ENCODE assay signal across 8 mouse cellular contexts in genomic region chr11:68502902-68503629, GRCm38 (mm10). TPM values are rescaled to one million over a fixed set of nuclear protein-coding genes. Genes with fewer than 3 reads are reported as not detected.
DNase-seq lines count a peak whose midpoint lies in the region; ATAC-seq and TF ChIP-seq lines count a peak whose summit lies in the region.

TSS of gene Pik3r6 (plus strand) at chr11:68503019.

- 84% methylated on average over 8 of the region's 8 CpGs for WGBS in embryonic facial prominence, embryonic 10.5 days
- WGBS in lung, embryonic 16.5 days = 76% methylated on average over 8 of the region's 8 CpGs

- no peak within 1 kb of the TSS for H3K27ac ChIP-seq in ES-E14 (ENCODE audit: insufficient read depth, low read depth, low read length, poor library complexity, severe bottlenecking)
- H3K27ac ChIP-seq in embryonic facial prominence, embryonic 10.5 days (replicated peaks) = no peak within 1 kb of the TSS
- H3K27ac ChIP-seq in lung, embryonic 16.5 days (ENCODE audit: low read length) = 0 out of 2 replicates have a peak within 1 kb of the TSS, but pooled peaks have one; percentile 20

- H3K27me3 ChIP-seq in embryonic facial prominence, embryonic 10.5 days (replicated peaks; ENCODE audit: low read depth, poor library complexity, severe bottlenecking) = no peaks in the 10 kb centered on the region
- H3K27me3 ChIP-seq in lung, embryonic 16.5 days (ENCODE audit: control insufficient read depth, insufficient read depth, low read depth, low read length) = no peaks in the 10 kb centered on the region

- H3K36me3 ChIP-seq in ES-E14 (ENCODE audit: control insufficient read depth, insufficient read depth, low read length, poor library complexity, severe bottlenecking) = no peaks in the 10 kb centered on the region
- no peaks in the 10 kb centered on the region for H3K36me3 ChIP-seq in embryonic facial prominence, embryonic 10.5 days (replicated peaks)
- no peaks in the 10 kb centered on the region for H3K36me3 ChIP-seq in lung, embryonic 16.5 days (ENCODE audit: control insufficient read depth, insufficient read depth, low read length)

- no peak for DNase-seq in ES-E14 (ENCODE audit: low read depth, low spot score)
- no peak for DNase-seq in embryonic facial prominence, embryonic 10.5 days (ENCODE audit: low spot score)
- DNase-seq in kidney, adult 18-20 months = peak; percentile 18
- no peak for DNase-seq in retina, postnatal 1 day
- DNase-seq in layer of hippocampus, adult 9-10 months (ENCODE audit: low spot score) = no peak
- no peak for DNase-seq in ovary, postnatal 10 days (ENCODE audit: low spot score)
- no peak for DNase-seq in ovary, adult 18-20 months (ENCODE audit: low spot score)

- no peak within 1 kb of the TSS for H3K9ac ChIP-seq in ES-E14 (ENCODE audit: insufficient read depth, low read depth, low read length, poor library complexity, severe bottlenecking)
- peak within 1 kb of the TSS; percentile 32; the same call in 1 of the 2 replicates for H3K9ac ChIP-seq in lung, embryonic 16.5 days (ENCODE audit: low read length)

- in situ Hi-C loops in ES-E14 (cut with MboI; ENCODE audit: low sequenced_read_pairs in 2 of 2, unreplicated experiment in 2 of 2) = no loop called here

- H3K9me3 ChIP-seq in ES-E14 (ENCODE audit: control insufficient read depth, insufficient read depth, low read depth, low read length) = no peaks in the 10 kb centered on the region
- H3K9me3 ChIP-seq in embryonic facial prominence, embryonic 10.5 days = no peaks in the 10 kb centered on the region
- H3K9me3 ChIP-seq in lung, embryonic 16.5 days (ENCODE audit: control insufficient read depth, low read length) = no peaks in the 10 kb centered on the region

- ATAC-seq in lung, embryonic 16.5 days (ENCODE audit: low read depth) = 0 out of 2 replicates have a peak, but pooled peaks have one; percentile 47

- H3K4me3 ChIP-seq in ES-E14 (ENCODE audit: insufficient read depth in 1 of 2, low read depth in 1 of 2, low read length in 2 of 2, poor library complexity in 1 of 2, severe bottlenecking in 1 of 2) = no peak within 1 kb of the TSS
- 0 out of 2 replicates have a peak within 1 kb of the TSS, but pooled peaks have one; percentile 11 for H3K4me3 ChIP-seq in embryonic facial prominence, embryonic 10.5 days
- peak within 1 kb of the TSS; percentile 32 for H3K4me3 ChIP-seq in lung, embryonic 16.5 days (ENCODE audit: low read length)

- H3K4me2 ChIP-seq in lung, embryonic 16.5 days (ENCODE audit: low read depth, low read length) = peak within 1 kb of the TSS; percentile 45

- peaks cover 0 to 7% of the 10 kb centered on the region in 2 experiments; a peak in 1 of 4 replicates for H3K4me1 ChIP-seq in ES-E14 (ENCODE audit: control insufficient read depth in 2 of 2, insufficient read depth in 2 of 2, low read length in 2 of 2, poor library complexity in 1 of 2)
- peaks cover 8% of the 10 kb centered on the region; the same call in 1 of the 2 replicates for H3K4me1 ChIP-seq in embryonic facial prominence, embryonic 10.5 days
- H3K4me1 ChIP-seq in lung, embryonic 16.5 days (replicated peaks; ENCODE audit: control insufficient read depth, insufficient read depth, low read length) = 0 out of 2 replicates have a peak, but pooled peaks cover 5% of the 10 kb centered on the region

TF ChIP-seq in ES-E14, 5 proteins besides CTCF, POLR2A, EP300 and RAD21:
- TF ChIP-seq CHD2 (IDR thresholded peaks at IDR 0.05; ENCODE audit: low read depth, low read length) (no peak), ZNF384 (IDR thresholded peaks at IDR 0.05; ENCODE audit: low read depth, low read length) (peak; percentile 74), ZC3H11A (IDR thresholded peaks at IDR 0.05; ENCODE audit: borderline replicate concordance, low read depth, low read length) (no peak), HCFC1 (IDR thresholded peaks at IDR 0.05; ENCODE audit: borderline replicate concordance, insufficient read depth, low read length) (no peak)

RNA-seq across cellular contexts. Expression of gene Pik3r6, which starts in this region (rescaled TPM):
- total RNA-seq in ES-E14 (2012; rRNA removed) = 0.40 TPM in 1 of 2 replicates, not detected in the other
- polyA plus RNA-seq in embryonic facial prominence, embryonic 10.5 days (2016; fragmentation: Nextera tagmentation; extraction: Ambion mirVana) = 1.7 and 1.8 TPM in 2 replicates
- polyA plus RNA-seq in lung, embryonic 16.5 days (2015; fragmentation: Nextera tagmentation; extraction: Ambion mirVana) = 5.9 and 6.0 TPM in 2 replicates

Comparison
In these comparisons a context has a peak if more than half of its experiments do, and no peak if none do; other contexts are left out.
1. H3K4me3 ChIP-seq: peak in embryonic facial prominence, embryonic 10.5 days (single experiment) and lung, embryonic 16.5 days (single experiment); none in ES-E14 (0 of 2).